Mouse (Mus musculus) liver, postnatal 0 days (tissue): ENCODE measurements around the gene Gm11114. TPM values are rescaled to one million over a fixed set of nuclear protein-coding genes. Genes with fewer than 3 reads are reported as not detected.

ENCODE experiments used
- ATAC-seq: fragments of 200-750 bp; cut with Nextera tagmentation; 2 replicates; pipeline ENCODE4 v1.8.0; 2017; ENCODE audit warnings: mild to moderate bottlenecking, moderate library complexity
- DNase-seq: peaks from one replicate; pipeline ENCODE4 v3.0.0-alpha.2; 2016
- H3K27ac ChIP-seq: fragments of 300-500 bp; sonication (generic); 2 replicates; pipeline ENCODE4 v1.5.1; 2014; ENCODE audit warnings: antibody characterized with exemption, moderate library complexity, mild to moderate bottlenecking, low read depth
- H3K27me3 ChIP-seq: fragments of 300-500 bp; sonication (generic); 2 replicates; pipeline ENCODE4 v1.6.1; 2014; ENCODE audit warnings: low read length, control low read depth, mixed read lengths; ENCODE audit not compliant: insufficient read depth
- H3K36me3 ChIP-seq: fragments of 300-500 bp; sonication (generic); replicated peaks from 2 replicates; pipeline ENCODE4 v1.6.1; 2014; ENCODE audit warnings: mild to moderate bottlenecking, control low read depth, low read length, moderate library complexity, mixed read lengths; ENCODE audit not compliant: insufficient read depth
- H3K4me1 ChIP-seq: fragments of 300-500 bp; sonication (generic); 2 replicates; pipeline ENCODE4 v1.6.1; 2014; ENCODE audit warnings: antibody characterized with exemption, mild to moderate bottlenecking, control low read depth; ENCODE audit not compliant: insufficient read depth
- H3K4me2 ChIP-seq: fragments of 300-500 bp; sonication (generic); 2 replicates; pipeline ENCODE4 v1.6.1; 2014; ENCODE audit warnings: low read depth, mild to moderate bottlenecking, low read length, moderate library complexity, mixed read lengths
- H3K4me3 ChIP-seq: fragments of 300-500 bp; sonication (generic); 2 replicates; pipeline ENCODE4 v1.5.1; 2014; ENCODE audit warnings: low read depth, low read length
- H3K9ac ChIP-seq: fragments of 300-500 bp; sonication (generic); replicated peaks from 2 replicates; pipeline ENCODE4 v1.6.1; 2014; ENCODE audit warnings: mild to moderate bottlenecking, moderate library complexity
- H3K9me3 ChIP-seq: fragments of 300-500 bp; sonication (generic); 2 replicates; pipeline ENCODE4 v1.6.1; 2016; ENCODE audit warnings: mild to moderate bottlenecking, control low read depth, low read length, mixed read lengths
- CTCF ChIP-seq: sonication (generic); IDR thresholded peaks from 2 replicates; pipeline ENCODE4 v1.5.1; 2016; ENCODE audit warnings: antibody characterized with exemption, low read depth
- EP300 ChIP-seq: IDR thresholded peaks from 2 replicates; pipeline ENCODE4 v1.6.1; 2016; ENCODE audit warnings: antibody characterized with exemption, low read depth, mild to moderate bottlenecking
- WGBS: fragments of 180-500 bp; shearing (Covaris S2); extraction: QIAGEN DNeasy Blood & Tissue Kit; methylation state at CpG from one replicate; pipeline ENCODE4 v1.1.7; 2014; ENCODE audit not compliant: insufficient replicate concordance; 5-methylcytosine and 5-hydroxymethylcytosine counted together
- polyA plus RNA-seq: library from polyadenylated mRNA; unstranded; fragments of >200 nt; fragmentation: Nextera tagmentation; extraction: Ambion mirVana; gene quantifications from 2 replicates; pipeline ENCODE4 v1.2.1, GENCODE M21; 2015

Gm11114 gene
- polyA plus RNA-seq, 1 experiment from 2014 or later, result not detected

DNA sequence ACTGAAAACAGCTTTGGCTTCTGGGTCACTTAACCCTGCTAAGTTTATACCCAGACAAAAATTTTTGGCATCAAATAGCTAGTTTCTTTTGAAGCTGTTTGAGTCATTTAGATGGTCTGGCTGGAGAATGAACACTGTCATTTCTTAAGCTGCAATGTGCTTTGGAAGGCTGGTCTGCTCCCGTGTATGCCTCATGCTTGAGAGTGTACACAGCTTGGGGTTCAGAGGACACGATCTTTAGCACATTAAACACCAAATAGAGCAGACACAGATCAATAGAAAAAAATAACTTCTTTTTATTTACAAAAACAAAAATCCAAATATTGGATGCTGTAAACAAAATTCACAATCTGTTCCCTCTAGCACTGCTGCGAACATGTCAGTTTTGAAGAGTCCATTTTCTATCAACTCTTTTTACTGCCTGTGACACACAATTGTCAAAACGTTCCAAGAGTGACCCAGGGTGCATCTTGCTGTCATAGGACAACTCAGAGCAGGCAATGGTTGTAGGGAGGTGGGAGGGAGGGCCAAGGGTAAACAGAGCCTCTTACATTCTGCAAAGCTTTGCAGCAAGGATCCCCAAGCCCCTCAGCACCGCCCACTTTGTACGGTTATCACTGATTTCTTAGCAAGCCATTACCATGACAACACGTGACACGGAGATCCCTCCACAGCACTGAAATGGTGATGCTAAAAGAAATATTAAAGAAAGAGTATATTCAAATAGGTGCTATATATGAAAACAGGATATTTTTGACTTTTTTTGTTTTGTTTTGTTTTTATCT is 7.8 kb downstream of the Gm11114 start:
- peak; percentile 59; the same call in 1 of the 2 replicates for ATAC-seq
- H3K4me1 ChIP-seq, result peaks cover 3% of the 10 kb centered on the region; the same call in 1 of the 2 replicates
- no peaks in the 10 kb centered on the region for H3K27me3 ChIP-seq
- no peak overlapping the region for H3K4me2 ChIP-seq
- H3K9ac ChIP-seq, result no peak overlapping the region
- 55% methylated on average over 8 of the region's 8 CpGs for WGBS
- peaks cover 4% of the 10 kb centered on the region; the same call in 1 of the 2 replicates for H3K36me3 ChIP-seq
- no peak overlapping the region for H3K4me3 ChIP-seq
- H3K27ac ChIP-seq, result no peak overlapping the region
- H3K9me3 ChIP-seq, result no peaks in the 10 kb centered on the region
- DNase-seq, result no peak
- no peak for TF ChIP-seq CTCF
- TF ChIP-seq EP300, result no peak

DNA sequence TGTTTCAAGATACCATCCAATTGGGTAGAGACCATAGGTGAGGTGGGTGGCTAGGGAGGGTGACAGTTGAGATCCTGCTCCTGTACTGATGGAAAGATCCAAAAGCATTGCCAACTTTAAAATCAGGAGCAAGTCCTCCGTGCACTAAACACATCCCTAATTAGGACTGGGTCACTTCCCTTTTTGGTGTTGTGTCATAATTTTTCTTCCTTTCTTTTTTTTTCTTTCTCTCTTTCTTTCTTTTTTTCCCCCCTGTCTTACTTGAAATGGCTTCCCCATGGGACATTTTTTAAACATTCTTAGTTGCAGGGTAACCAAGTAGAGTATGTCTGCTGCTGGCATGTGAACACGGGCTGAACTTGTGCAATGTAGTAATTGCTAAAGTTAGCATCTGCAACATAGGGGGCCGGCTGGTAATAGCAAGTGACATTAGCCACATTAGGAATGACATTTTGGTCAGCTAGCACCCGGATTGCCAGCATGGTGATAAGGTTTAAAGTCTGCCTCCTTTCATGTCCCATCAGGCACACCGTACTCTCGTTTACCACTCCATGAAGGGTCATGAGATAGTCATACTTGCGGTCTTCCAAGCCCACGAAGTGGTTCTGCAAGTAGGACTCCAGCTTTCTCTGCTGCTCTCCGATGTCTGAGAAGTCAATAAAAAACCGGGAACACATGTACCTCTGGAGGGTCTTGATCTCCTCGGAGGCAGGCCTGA is 11.7 kb downstream of the Gm11114 start:
- H3K36me3 ChIP-seq, result peaks cover 4% of the 10 kb centered on the region; the same call in 1 of the 2 replicates
- peak overlapping the region; percentile 77 for H3K9ac ChIP-seq
- no peaks in the 10 kb centered on the region for H3K9me3 ChIP-seq
- WGBS, result 47% methylated on average over 11 of the region's 11 CpGs
- peak overlapping the region; percentile 30 for H3K27ac ChIP-seq
- no peaks in the 10 kb centered on the region for H3K27me3 ChIP-seq
- H3K4me3 ChIP-seq, result peak overlapping the region; percentile 87
- DNase-seq (peak; percentile 23), ATAC-seq (no peak)
- H3K4me2 ChIP-seq, result peak overlapping the region; percentile 91
- peaks cover 3% of the 10 kb centered on the region; the same call in 1 of the 2 replicates for H3K4me1 ChIP-seq
- TF ChIP-seq EP300 (no peak), CTCF (no peak)

DNA sequence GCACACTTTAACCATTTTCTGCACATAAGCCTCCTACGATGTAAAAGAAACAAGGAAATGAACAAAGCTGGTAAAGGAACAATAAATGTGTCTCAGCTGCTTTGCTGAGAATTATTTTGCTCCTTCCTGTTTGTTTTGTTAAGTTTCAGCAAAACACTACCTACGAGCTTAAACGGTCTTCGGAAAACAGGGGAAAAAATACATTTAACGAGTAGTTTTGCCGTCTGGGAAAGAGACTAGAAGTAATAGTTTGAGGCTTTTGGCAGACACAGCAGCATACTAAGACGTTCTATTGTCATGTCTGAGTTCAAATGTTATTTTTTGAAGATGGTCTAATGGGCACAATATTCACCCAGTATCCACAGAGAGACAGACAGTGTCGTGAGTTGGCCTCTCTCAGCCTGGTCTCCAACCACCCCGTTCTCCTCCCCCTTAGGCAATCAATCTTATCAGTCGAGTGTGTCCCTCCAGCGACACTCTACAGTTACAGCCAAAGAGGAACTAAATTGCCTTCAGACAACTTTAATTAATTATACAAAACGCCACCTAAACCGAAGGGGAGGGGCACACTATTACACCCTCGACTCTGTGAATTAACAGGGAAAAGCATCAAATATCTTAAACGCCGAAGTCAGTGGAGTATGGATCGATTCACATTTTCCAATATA is 12.8 kb downstream of the Gm11114 start:
- H3K27ac ChIP-seq, result peak overlapping the region; percentile 30
- peak overlapping the region; percentile 91 for H3K4me2 ChIP-seq
- TF ChIP-seq CTCF (peak; percentile 29; the same call in 1 of the 2 replicates), EP300 (no peak)
- peak overlapping the region; percentile 77 for H3K9ac ChIP-seq
- no peak for ATAC-seq
- peaks cover 3% of the 10 kb centered on the region; the same call in 1 of the 2 replicates for H3K4me1 ChIP-seq
- 21% methylated on average over 17 of the region's 17 CpGs for WGBS
- no peaks in the 10 kb centered on the region for H3K27me3 ChIP-seq
- no peaks in the 10 kb centered on the region for H3K9me3 ChIP-seq
- H3K4me3 ChIP-seq, result peak overlapping the region; percentile 87
- peak; percentile 39 for DNase-seq
- H3K36me3 ChIP-seq, result peaks cover 4% of the 10 kb centered on the region; the same call in 1 of the 2 replicates

DNA sequence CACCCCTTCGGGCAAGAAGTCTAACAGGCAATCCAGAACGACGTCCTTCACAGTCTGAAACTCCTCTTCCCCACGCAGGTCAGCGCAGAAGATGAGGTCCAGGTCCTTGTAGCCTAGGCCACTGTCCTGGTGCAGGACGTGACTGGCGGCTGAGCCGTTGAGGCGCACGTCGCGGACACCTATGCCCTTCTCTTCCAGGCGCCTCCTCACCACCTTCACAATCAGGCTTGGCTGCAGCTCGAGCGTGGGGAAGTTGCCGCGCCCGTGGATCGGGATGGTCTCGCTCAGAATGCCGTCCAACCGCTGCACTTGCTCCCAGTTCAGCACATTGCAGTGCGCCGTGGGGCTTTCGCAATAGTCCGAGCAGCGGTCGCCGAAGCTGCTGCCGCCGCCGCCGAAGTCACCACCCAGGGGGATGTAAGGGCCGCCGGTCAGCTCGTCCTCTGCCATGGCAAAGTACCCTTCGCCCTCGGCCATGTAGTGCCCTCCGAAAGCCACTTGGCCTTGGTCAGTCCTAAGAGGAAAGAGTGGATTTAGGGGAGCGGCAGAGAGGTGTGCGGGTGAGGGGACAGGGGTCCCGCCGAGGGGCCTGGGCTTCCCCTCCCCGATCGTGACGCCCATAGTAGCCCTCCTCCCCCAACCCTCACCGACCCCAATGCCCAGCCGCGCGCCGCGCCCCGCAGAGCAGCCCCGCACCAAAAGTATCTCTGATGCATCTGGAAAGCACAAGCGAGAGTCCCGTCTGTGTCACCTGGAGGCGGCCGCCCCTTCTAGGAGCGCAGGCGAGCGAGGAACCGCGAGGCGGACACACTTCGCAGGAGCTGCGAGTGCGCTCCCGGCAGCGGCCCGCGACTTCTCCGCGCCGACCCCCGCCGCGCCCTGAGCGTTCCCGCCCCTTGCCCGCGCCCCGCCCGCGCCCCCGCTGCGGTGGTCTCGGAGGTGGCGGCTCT is 14.0 kb downstream of the Gm11114 start:
- Histone ChIP-seq H3K4me3 (peak overlapping the region; percentile 87), H3K27ac (peak overlapping the region; percentile 94), H3K9ac (peak overlapping the region; percentile 77), H3K27me3 (no peaks in the 10 kb centered on the region), H3K4me2 (peak overlapping the region; percentile 91), H3K9me3 (no peaks in the 10 kb centered on the region), H3K36me3 (peaks cover 4% of the 10 kb centered on the region; the same call in 1 of the 2 replicates), H3K4me1 (no peaks in the 10 kb centered on the region; the same call in 1 of the 2 replicates)
- TF ChIP-seq EP300, result no peak
- no peak for TF ChIP-seq CTCF
- 2% methylated on average over 78 of the region's 88 CpGs for WGBS
- DNase-seq (peak; percentile 76), ATAC-seq (peak; percentile 57)
